Mouse (Mus musculus) E14TG2a.4 (cell line): Measurements from ENCODE around the gene Camk2g.
A peak's percentile ranks its signal among the peaks of the same experiment; 100 is the strongest.

ENCODE experiments used
- H3K27me3 ChIP-seq: 2 replicates; pipeline ENCODE4 v1.6.1; 2014; ENCODE audit warnings: low read length, control low read depth; ENCODE audit not compliant: insufficient read depth
- H3K36me3 ChIP-seq: 2 replicates; pipeline ENCODE4 v1.6.1; 2014; ENCODE audit warnings: low read length, control low read depth; ENCODE audit not compliant: insufficient read depth
- H3K4me1 ChIP-seq: replicated peaks from 2 replicates; pipeline ENCODE4 v1.6.1; 2014; ENCODE audit warnings: low read depth, low read length, control low read depth
- H3K4me3 ChIP-seq: replicated peaks from 2 replicates; pipeline ENCODE4 v1.5.1; 2014; ENCODE audit warnings: mild to moderate bottlenecking, low read length
- H3K9me3 ChIP-seq: 2 replicates; pipeline ENCODE4 v1.6.1; 2014; ENCODE audit warnings: low read length, control low read depth
- CTCF ChIP-seq: conservative IDR thresholded peaks from 2 replicates; pipeline ENCODE4 v1.5.1; 2014; ENCODE audit warnings: low read length
- NANOG ChIP-seq: IDR thresholded peaks from 2 replicates; pipeline ENCODE4 v1.6.1; 2014; ENCODE audit warnings: borderline replicate concordance, low read length, mixed read lengths
- POU5F1 ChIP-seq: IDR thresholded peaks from 2 replicates; pipeline ENCODE4 v1.6.1; 2014; ENCODE audit warnings: low read length, borderline replicate concordance

Gene Camk2g

DNA sequence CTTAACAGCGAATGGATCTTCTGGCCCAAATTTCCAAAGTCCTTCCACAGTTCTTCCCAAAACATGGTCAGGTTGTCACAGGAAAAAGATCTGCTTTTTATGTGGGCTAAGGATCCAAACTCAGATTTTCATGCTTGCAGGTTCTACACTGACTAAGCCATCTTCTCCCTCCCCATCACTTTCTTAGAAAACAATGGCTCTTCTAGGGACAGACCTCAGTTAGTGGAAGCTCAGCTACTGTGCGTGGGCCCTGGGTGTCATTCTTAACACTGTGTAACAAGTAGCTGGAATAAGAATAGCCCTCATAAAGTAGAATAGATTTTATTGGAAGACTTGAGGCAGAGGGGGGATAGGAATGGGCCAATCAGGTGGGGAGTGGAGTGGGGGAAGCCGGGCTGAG is 21.6 kb upstream of the Camk2g start:
- Histone ChIP-seq H3K4me3 (no peak overlapping the region), H3K4me1 (peaks cover 13% of the 10 kb centered on the region), H3K9me3 (peaks cover 4% of the 10 kb centered on the region; the same call in 1 of the 2 replicates), H3K27me3 (no peaks in the 10 kb centered on the region), H3K36me3 (no peaks in the 10 kb centered on the region)
- TF ChIP-seq NANOG = no peak
- TF ChIP-seq CTCF = no peak
- no peak for TF ChIP-seq POU5F1

DNA sequence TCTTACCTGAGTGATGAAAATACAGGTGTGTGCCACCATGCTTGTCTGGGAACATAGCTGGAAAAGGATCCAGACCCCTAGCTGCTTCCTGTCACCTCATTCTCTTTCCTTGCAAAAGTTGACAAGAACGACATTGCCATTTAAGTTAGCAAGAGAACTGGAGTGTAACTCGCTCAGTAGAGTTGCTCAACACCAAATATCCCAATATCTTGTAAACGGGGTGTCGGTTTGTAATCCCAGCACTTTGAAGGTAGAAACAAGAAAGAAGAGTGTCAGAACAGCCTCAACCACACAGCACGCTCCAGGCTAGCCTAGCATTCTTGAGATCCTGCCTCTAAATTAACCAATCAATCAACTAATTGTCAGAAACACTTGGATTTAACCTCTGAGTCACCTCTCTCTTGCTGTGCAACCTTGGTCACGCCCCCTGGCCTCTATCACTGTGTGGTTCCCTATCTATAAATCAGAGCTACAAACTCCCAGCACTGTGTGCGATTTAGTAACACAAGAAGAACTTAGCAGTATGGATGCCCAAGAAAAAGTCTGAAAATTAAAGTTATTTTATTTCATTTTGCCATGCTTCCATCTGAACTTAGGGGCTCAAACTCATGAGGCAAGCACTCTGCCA is 18.0 kb upstream of the Camk2g start:
- Histone ChIP-seq H3K9me3 (peaks cover under 1% of the 10 kb centered on the region; the same call in 1 of the 2 replicates), H3K27me3 (no peaks in the 10 kb centered on the region), H3K4me3 (no peak overlapping the region), H3K4me1 (peaks cover 15% of the 10 kb centered on the region), H3K36me3 (no peaks in the 10 kb centered on the region)
- TF ChIP-seq POU5F1 (no peak), NANOG (no peak; the same call in 1 of the 2 replicates), CTCF (no peak)

DNA sequence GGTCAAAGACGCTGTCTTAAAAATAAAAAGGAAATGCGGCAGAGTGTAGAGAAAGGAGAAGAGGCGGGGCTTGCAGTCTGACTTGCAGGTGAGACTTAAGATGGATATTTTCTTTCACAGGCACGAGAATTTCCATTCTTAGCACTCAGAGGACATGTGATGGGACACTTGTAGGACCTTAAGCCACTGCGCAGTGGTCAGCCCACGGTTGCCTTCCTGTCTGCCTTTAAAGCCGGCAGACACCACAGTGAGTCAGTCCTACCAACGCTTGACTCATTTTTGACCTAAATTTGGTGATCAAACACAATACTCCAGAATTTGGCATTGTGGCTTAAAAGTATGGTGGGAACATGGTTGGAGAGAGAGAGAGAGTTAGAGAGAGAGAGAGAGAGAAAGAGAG is 17.3 kb upstream of the Camk2g start:
- Histone ChIP-seq H3K9me3 (no peaks in the 10 kb centered on the region), H3K4me3 (no peak overlapping the region), H3K36me3 (no peaks in the 10 kb centered on the region), H3K27me3 (no peaks in the 10 kb centered on the region), H3K4me1 (peaks cover 19% of the 10 kb centered on the region)
- TF ChIP-seq POU5F1 = no peak
- TF ChIP-seq CTCF = no peak
- TF ChIP-seq NANOG = no peak

GRCm38 (mm10) chr14:20809820-20810219 is 15.9 kb upstream of the Camk2g start:
- Histone ChIP-seq H3K36me3 (no peaks in the 10 kb centered on the region), H3K9me3 (no peaks in the 10 kb centered on the region), H3K4me3 (no peak overlapping the region), H3K27me3 (0 out of 2 replicates have a peak, but pooled peaks cover 4% of the 10 kb centered on the region), H3K4me1 (peaks cover 32% of the 10 kb centered on the region)
- no peak for TF ChIP-seq NANOG
- TF ChIP-seq POU5F1 = no peak
- no peak for TF ChIP-seq CTCF

- Histone ChIP-seq H3K4me3 (no peak overlapping the region), H3K36me3 (no peaks in the 10 kb centered on the region), H3K9me3 (no peaks in the 10 kb centered on the region), H3K27me3 (0 out of 2 replicates have a peak, but pooled peaks cover 4% of the 10 kb centered on the region), H3K4me1 (peaks cover 32% of the 10 kb centered on the region)
- TF ChIP-seq CTCF (no peak), POU5F1 (no peak), NANOG (no peak)
These were observed 15.5 kb upstream of the Camk2g start for GRCm38 (mm10) chr14:20809349-20809748.

DNA sequence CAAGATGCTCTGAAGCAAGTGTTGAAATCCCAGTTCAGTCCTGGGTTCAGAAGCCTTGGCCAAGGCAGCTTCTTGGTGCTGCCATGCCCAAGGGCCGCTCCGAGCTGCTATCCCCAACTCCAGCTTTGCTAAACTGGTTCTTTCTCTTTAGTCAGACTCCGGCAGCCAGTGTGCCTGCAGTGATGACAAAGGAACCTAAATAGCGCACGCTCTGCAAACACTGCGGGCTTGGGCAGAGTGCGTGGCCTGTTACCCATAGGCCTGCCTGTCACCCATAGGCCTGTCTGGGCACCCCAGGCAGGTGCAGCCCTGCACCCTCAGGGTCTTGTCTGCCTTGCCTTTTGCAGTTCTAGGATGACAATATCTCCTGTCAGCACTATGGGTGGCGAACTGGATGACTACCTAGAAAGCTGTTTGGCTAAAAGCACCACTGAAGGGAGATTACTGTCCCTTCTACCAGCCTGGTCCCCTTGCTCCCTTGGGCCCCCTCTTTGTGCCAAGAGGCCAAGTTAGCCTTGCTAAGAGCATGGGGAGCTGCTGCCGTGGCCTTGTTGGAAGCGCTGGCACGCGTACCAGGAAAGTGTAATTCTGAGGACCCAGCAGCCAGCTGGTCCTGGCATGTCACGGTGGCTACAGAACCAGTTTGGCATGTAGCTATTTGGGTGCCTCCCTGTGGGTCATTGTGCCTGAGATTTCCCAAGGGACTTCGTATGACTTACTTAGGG is 12.4 kb upstream of the Camk2g start:
- 0 out of 2 replicates have a peak, but pooled peaks cover 4% of the 10 kb centered on the region for H3K27me3 ChIP-seq
- TF ChIP-seq CTCF (no peak), POU5F1 (no peak), NANOG (no peak)
- H3K9me3 ChIP-seq = no peaks in the 10 kb centered on the region
- no peaks in the 10 kb centered on the region for H3K36me3 ChIP-seq
- H3K4me3 ChIP-seq = peak overlapping the region; percentile 35
- peaks cover 20% of the 10 kb centered on the region for H3K4me1 ChIP-seq

- no peak overlapping the region for H3K4me3 ChIP-seq
- H3K36me3 ChIP-seq = no peaks in the 10 kb centered on the region
- 0 out of 2 replicates have a peak, but pooled peaks cover 8% of the 10 kb centered on the region for H3K27me3 ChIP-seq
- TF ChIP-seq POU5F1 (no peak), NANOG (no peak), CTCF (no peak)
- H3K9me3 ChIP-seq = no peaks in the 10 kb centered on the region
- H3K4me1 ChIP-seq = peaks cover 19% of the 10 kb centered on the region
These were observed 11.2 kb upstream of the Camk2g start for GRCm38 (mm10) chr14:20804964-20805672.

- no peak overlapping the region for H3K4me3 ChIP-seq
- H3K36me3 ChIP-seq = no peaks in the 10 kb centered on the region
- TF ChIP-seq POU5F1 (no peak), NANOG (no peak), CTCF (no peak)
- 0 out of 2 replicates have a peak, but pooled peaks cover 8% of the 10 kb centered on the region for H3K27me3 ChIP-seq
- H3K9me3 ChIP-seq = no peaks in the 10 kb centered on the region
- peaks cover 19% of the 10 kb centered on the region for H3K4me1 ChIP-seq
These were observed 10.6 kb upstream of the Camk2g start for GRCm38 (mm10) chr14:20804481-20804880.
